Mouse (Mus musculus) heart, adult 8-10 months (tissue): ENCODE results near the gene Cd180. TPM values are rescaled to one million over a fixed set of nuclear protein-coding genes. Genes with fewer than 3 reads are reported as not detected.

ENCODE experiments used
- DNase-seq: peaks from one replicate; pipeline ENCODE4 v3.0.0; 2022; ENCODE audit warnings: low spot score
- total RNA-seq, 4 experiments: library from RNA; stranded (reverse); gene quantifications; 2 replicates each; pipeline ENCODE4 v1.2.4; 2022

Cd180 gene
- total RNA-seq, result 1 to 10 TPM in 2 of 4 experiments, under 1 TPM in 2; 0.57 to 2.5 (median 0.85) TPM

DNA sequence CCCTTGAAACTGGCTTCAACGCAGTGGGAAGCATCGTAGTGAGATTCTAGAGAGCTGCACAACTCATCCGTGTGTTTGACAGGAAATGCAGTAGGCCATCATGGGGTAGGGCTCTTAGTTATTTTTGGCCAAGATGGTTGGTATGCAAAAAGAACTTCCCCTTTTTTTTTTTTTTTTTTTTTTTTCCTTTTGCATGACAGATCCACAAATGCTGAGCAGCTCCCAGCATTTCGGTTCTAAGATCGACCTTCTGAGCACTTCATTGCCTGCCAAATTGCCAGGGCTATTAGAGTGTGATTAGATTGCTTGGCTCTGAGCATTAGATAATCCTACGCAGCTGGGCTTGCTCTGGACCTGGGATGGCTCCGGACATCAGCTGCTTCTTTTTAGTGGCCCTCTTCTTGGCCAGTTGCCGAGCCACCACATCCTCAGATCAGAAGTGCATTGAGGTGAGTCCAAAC, at the start of gene Cd180:
Cd180 (plus strand) TSS at position 218 of the 461 bp plus-strand sequence.
- no peak for DNase-seq

DNA sequence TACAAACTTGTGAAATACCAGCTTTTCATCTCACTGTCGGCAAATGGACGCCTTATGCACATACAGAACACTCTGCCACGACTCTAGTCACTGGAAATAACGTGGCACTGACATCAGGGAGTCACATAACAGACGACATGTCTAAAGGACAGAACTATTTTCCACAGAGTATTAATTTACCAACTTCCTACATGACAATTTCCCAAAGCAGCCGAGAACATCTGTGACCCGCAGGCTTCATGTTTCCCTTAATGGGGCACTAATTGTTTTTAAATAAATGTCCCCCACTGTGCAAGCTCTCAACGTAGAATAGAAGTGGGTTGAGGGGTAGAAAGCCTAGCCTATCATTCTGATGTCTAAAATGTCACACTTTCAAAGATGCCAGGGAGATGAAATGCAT, 49.0 kb upstream of the Cd180 start:
- no peak for DNase-seq

DNA sequence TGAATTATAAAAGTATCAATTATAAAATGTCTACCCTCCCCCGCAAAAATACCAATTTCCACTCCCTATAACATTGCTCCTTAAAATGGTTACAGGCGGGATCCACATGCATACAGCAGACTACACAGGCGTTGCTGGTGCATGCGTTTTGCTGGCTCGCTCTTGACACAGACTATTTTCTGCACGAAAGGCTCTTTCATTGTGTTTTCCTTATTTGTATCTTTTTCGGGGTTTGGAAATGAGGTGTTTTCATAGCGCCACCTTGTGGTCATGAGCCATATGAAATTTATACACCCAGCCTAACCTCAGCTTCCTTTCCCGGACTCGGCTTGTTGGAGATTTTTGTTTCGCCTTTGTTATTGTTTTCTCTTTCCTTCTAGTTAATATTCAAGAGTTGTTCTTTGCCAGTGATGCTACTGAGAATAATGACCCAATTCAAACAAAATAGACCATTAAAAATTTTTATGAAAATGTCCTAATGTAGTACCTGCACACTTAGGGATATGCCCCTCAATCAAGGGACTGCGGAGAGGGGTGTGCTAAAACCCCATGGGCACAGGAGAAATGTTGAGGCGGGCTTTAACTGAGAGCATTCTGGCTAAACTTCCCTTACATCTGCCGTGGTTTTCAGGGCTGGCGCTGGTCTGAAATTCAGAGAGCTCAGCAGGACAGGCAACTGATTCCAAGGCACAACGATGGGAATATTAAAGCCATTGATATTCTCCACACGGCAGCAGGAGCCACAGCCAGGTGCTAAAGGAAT, 48.4 kb upstream of the Cd180 start:
- peak; percentile 85 for DNase-seq

DNA sequence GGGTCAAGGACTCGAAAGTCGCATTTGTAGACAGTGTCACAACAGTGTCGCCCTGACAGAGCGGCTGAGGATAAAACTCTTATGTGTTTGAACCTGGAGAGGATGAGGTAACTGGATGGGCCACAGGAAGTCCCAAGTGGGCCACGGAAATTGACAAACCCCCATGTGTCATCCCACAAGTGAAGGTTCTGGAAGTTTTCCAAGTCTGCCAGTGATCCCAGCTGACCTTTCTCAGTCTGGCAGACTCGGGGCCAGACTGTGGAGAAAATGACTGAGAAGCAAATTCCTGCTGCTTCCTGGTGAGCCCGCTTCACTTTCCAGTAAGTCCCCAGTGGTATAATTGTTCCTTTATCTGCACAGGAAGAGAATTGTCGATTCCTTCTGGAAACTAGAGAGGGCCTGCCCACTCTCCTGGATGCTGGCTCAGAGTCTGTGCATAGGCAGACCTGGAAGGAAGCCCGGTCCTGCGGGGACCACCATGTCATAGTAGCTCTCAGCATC, 47.0 kb upstream of the Cd180 start:
- DNase-seq, result no peak

DNA sequence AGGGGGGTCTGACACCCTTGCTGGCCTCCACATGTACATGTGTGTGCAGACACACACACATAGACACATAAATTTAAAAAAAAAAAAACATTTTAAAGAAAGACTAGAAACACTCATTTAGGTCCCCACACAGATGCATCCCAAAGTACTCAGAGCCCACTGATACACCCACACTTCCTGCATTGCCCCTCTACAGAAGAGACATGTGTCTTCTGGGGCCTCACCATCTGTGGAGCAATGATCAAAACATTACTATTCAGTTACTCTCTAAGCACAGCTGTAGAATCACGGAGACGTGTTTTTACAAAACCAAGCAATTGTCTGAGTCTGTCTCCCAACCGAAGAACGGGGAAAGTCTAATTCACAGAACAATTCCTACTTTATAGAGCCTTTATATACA, 45.8 kb upstream of the Cd180 start:
- DNase-seq, result no peak

DNA sequence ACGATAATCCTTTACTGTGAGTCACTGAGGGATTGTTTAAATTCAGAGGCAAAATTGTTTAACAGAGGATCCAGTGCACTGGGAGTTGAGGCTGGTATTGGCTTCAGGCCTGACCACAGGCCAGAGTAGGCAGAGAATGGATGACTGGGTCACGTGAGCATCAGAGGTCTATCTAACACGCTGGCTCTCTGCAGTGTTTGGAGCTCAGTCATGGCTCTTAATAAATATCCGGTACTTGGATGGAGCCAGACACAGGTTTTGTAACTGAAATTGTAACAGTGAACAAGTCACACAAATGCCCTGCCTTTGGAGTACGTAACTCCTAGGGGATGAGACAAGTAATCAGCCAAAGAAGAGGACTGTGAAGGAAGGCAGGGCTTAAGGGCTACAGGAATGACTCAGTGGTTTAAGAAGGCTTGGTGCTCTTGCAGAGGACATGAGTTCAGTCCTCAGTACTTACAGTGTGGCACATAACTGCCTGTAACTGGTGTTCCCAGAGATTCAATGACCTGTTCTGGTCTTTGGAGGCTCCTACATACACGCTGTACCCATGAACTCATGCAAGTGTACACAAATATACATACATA, 41.0 kb upstream of the Cd180 start:
- no peak for DNase-seq

DNA sequence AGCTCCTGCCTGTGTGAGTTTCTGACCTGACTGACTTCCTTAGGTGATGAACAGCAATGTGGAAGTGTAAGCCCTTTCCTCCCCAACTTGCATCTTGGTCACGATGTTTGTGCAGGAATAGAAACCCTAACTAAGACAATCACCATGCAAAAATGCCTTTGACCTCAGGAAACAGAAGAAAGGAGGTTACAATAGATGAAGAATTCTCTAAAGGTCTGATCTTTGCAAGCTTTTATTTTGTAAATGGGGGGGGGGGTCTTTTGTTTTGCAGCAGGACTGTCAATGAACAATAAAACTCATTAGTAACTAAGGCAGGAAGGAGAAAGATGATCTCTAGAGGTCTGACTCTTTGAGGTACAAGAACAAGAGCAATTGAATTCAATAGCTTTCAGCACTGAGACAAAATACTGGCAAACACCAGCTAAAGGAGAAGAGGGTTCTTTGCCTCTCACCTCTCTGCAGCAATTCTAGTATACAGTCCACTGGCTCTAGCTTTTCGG, 38.2 kb upstream of the Cd180 start:
- DNase-seq, result no peak

DNA sequence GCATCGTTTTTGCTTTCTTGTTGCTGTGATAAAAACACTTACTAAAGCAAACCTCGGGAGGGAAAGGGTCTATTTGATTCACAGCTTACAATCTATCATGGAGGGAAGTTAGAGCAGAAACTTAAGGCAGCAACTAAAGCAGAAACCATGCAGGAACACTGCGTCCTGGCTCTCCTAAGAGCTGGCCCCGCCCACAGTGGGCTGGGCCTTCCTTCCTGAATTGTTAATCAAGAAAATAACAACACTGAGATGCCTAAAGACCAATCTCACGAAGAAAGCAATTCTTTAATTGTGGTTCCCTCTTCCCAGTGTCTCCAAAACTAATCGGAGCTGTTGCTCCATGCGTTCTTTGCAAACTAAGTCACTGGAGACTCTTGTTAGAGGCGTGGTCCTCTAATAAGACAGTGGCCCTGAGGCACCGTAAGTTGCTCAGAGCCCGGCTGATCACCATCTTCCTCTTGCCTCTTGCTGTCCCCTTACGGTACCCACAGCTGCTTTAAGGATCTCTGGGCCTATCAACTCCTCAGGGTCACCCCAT, 37.1 kb upstream of the Cd180 start:
- peak; percentile 42 for DNase-seq

DNA sequence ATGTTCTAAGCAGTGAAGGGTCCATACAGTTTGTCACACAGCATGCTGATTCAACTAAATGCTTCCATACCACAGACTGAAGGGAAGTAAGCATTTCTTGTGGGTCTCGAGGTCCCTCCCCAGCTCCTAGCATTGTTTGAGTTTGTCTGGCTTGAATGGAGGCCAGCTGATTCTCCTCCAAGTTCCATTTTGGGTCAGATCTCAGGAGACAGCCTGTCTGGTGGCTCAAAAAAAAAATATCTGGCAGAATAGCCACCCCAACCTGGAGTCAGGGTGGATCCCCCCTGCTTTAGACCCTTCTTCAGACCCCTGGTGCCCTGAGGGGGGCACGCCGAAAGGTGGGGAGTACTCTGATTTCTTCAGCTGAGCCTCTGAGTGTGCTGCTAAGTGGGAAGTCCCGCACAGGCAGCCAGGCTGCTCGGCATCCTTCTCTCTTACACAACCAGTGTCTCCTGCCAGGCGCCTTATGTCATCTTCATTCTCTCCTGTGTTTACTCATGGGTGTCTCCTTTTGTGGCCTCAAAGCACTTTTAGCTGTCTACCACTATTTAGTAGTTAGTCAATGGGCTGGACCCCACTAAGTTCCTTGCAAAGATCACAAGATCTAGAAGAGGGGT, 35.0 kb upstream of the Cd180 start:
- peak; percentile 80 for DNase-seq

DNA sequence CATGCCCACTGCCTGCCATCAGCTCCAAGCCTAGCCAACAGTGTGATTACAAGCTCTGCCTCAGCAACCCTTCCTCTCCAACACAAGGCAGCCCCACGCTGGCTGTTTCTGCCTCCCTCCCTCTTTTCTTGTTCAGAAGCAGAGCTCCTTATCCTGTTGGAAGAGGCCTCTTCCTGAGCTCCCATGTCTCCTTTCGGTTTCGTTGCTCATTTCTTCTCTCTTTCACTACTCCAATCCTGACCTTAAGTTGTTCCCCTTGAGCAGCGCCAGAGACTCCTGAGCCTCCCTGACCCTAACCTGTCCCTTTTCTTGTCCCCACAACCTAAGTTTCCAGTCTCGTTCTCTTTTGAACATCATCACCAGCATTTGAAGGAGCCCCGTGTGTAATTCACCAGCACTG, 29.3 kb upstream of the Cd180 start:
- no peak for DNase-seq

DNA sequence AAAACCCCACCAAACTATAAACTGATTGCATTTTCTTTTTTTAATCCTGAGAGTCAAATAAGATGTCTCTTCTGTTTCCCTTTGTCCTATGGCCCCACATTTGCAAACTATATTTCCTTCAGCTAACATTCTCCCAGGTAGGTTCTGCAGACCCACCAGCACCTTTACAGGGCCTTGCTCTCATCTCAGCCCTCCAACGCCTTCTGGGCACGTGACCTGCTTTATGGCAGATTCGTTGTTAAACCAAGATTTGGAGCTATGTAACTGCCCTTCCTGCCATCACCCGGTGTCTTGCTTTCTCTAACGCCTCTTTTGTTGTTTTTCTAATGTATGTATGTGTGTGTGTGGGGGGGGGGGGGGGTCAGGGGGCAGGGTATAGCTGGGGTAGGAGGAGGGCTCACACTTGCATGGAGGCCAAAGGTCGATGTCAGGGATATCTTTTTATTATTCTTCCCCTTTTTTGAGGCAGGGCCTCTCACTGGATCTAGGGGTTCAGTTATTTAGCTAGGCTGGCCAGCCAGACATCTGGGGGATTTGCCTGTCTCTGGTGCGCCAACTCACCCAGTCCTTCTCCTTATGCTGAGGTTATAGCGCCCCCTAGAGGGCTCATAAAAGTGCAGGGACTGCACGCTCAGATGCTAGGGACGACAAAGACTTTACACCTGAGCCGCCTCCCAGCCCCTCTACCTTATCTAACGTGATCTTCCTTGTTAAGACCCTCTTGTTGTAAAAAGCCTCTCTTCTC, 28.3 kb upstream of the Cd180 start:
- DNase-seq, result peak; percentile 63

DNA sequence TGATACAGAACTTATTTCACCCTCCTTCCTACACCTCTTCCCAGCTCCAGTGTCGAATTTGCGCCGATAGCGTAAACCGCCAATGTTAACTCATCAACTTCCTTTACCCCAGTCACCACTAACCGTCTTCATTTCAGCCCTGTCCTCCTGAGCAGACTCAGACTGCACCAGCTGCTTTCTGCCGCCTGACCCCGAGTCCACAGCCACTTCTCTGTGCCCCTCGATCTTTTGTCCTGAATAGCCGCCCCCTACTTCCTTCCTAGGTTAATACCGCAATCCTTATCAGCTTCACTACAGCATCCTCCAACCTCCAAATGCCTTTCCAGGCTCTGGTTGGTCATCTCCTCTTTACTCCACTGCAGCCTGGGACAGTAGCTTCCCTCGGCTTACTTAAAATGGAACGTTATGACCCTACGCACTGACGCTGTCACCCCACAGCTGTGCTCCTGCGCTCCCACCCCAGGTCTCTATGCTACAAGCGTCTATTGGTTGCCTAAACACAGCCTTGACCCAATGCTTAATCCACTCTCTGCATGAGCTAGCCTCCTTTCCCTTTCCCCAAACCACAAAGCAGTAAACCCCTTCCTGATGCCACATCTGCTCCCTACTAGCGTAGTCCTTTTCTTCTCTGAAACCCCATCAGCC, 27.6 kb upstream of the Cd180 start:
- no peak for DNase-seq

DNA sequence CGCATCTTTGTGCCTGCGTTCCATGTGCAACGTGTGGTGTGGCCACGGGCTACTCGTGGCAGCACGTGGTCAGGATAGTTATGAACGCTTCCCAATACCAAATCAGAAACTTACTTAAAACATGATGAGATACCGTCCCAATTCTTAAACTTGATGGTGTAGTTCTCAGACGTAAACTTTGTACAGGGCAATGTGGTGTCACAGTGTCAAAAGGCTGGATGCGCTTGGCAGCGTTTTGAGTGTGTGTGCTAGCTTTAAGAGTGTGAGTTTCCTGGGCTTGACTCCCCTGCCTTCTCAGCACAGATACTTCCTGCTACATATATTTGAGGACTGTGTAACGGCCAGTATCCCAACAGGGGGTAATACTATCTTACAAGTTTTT, 27.1 kb upstream of the Cd180 start:
- DNase-seq, result no peak

DNA sequence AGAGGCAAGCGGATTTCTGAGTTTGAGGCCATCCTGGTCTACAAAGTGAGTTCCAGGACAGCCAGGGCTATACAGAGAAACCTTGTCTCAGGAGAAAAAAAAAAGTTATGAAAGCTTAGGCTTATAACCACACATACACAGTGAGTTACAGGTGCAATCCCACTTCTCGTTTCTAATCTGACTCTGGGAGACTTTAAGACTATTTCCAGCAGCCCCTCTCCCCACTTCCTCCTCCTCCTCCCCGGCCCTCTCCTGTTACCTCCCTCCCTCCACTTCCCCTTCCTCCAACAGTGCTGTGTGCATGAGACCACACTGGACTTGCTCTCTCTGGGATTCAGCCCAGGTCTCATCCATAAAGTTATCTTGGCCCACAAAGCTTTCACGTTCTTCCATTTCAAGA, 26.6 kb upstream of the Cd180 start:
- no peak for DNase-seq

DNA sequence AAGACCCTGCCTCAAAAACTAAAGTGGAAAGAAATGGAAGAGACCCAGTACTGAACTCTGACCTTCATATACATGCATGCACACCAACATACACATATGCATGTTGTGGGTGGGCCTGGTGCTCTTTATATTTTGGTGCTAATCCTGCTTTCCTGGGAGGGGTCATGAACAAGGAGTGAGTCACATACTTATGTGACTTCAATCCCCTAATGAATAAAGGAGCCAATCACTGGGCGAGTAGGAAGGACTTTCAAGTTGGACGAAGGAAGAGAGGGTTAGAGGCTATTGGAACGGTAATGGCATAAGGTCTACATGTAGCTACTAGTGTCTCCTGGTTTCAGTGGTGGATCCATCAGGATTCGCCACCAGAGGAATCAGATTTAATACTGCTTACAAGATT, 26.0 kb upstream of the Cd180 start:
- DNase-seq, result no peak

DNA sequence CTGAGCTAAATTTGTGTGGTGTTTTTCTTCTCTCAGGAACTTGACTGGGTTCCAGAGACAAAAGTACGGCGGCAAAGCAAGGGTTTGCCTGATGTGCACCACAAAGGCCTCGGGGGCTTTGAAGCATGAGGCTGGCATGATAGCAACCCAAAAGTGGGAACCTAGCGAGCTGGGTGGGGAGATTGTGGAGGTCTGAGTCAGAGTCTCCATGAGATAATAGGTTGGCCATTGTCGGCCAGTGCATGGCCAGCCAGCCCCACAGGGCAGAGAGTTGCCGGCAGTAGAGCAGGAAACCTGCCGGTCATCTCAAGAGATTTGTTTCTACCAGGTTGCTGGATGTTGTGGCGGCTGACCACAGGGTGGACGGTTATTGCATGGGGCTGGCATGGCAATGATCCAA, 25.5 kb upstream of the Cd180 start:
- DNase-seq, result no peak

DNA sequence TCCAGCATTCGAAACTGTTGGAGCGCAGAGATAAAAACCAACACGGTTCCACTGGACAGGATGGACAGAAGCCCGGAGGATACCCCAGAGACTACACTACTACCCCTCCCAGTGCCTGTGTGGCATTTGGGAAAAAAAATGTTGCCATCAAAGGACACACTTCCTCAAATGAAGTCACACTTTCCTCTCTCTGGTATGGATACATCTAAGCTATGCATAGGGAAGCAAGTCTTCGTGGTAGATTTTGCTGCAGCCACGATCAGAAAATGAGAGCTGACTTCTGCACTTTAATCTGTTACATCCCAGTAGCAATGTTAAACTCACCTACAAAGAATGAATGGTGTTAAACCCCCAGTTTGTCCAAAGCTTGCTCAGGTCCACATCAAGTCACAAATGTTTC, 24.4 kb upstream of the Cd180 start:
- DNase-seq, result no peak

DNA sequence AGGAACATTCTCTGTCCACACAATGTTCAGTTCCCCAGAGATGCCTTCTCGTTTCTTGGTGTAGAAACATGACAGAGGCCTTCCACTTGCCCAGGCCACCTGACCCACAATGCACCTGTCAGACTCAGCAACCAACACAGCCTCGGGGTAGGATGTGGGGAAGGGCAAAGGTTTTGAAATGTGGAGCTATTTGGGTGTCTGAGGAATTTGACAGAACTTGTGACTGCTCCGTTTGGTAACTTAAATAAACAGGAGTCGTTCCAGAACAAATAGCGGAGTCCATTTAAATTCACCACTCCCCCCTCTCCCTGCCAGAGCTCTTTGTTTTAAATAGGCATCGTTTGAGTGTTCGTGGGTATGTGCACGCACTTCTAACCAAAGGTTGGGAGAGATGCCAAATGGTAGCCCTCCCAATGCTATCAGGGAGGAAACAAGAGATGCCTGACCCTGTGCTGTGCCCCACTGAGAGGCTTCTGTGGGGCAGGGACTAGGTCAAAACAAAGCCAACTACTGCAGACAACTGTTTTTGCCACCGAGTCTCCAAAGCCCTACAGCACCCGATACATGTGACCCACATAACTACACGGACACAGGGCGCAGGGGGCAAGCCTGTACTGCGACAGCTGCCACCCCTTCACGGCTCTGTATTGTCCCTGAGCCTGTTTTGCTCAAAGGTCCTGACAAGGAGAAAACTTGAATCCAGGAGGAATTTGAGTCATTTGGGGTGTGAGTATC, 23.7 kb upstream of the Cd180 start:
- no peak for DNase-seq

DNA sequence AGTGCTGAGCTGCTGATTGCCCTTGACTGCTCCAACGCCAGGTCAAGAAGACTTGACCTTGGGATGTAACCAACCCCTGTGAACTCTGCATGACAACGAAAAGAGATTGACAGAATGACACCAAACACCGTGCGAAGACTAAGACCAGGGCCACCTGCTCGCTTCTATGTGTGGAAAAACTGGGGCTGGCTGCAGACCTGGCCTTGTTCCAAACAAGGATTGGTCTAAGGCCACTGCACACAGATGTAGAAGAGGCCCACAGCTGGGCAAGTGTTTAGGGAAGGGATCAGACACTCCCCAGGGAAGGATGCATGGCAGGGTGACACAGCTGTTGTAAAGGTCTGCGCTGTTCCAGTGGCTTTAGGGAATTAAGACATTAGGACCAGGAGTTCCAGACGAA, 22.9 kb upstream of the Cd180 start:
- no peak for DNase-seq

DNA sequence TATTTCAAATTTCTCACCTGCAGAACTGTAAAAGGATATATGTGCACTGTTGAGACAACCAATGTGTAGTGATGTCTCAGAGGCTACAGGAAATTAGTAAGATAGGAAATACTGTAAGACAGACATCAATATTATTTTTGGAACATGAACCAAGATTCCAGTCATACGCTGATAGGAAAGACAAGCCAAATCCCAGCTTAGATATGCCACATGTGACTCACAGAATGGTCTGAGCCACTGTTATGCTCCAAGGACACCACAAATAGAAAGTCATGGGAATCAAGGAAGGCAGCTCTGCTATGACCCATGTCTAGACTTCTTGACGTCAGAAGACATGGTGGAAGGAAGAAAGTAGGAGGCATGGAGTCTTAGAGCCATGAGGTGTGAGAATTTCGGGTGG, 19.3 kb upstream of the Cd180 start:
- no peak for DNase-seq
